Mouse (Mus musculus): Measurements from ENCODE around the gene Scnn1b.
A peak's percentile ranks its signal among the peaks of the same experiment; 100 is the strongest.

Gene Scnn1b

GRCm38 (mm10) chr7:121913944-121914343 is 49.1 kb downstream of the Scnn1b start:
- no peak for DNase-seq (ENCODE audit: low spot score)

GRCm38 (mm10) chr7:121924361-121924760 is 59.5 kb downstream of the Scnn1b start:
- no peak for DNase-seq (ENCODE audit: low spot score)

- DNase-seq (ENCODE audit: low spot score) = no peak
These were observed 63.0 kb downstream of the Scnn1b start for GRCm38 (mm10) chr7:121927882-121928281.

- DNase-seq (ENCODE audit: low spot score) = peak; percentile 27
These were observed 66.4 kb downstream of the Scnn1b start for GRCm38 (mm10) chr7:121931246-121931645.

- DNase-seq (ENCODE audit: low spot score) = no peak
These were observed 68.8 kb downstream of the Scnn1b start for GRCm38 (mm10) chr7:121933675-121934074.

- DNase-seq (ENCODE audit: low spot score) = no peak
These were observed 69.5 kb downstream of the Scnn1b start for GRCm38 (mm10) chr7:121934346-121934745.

GRCm38 (mm10) chr7:121935906-121936794 is 71.3 kb downstream of the Scnn1b start:
- DNase-seq (ENCODE audit: low spot score) = no peak

DNA sequence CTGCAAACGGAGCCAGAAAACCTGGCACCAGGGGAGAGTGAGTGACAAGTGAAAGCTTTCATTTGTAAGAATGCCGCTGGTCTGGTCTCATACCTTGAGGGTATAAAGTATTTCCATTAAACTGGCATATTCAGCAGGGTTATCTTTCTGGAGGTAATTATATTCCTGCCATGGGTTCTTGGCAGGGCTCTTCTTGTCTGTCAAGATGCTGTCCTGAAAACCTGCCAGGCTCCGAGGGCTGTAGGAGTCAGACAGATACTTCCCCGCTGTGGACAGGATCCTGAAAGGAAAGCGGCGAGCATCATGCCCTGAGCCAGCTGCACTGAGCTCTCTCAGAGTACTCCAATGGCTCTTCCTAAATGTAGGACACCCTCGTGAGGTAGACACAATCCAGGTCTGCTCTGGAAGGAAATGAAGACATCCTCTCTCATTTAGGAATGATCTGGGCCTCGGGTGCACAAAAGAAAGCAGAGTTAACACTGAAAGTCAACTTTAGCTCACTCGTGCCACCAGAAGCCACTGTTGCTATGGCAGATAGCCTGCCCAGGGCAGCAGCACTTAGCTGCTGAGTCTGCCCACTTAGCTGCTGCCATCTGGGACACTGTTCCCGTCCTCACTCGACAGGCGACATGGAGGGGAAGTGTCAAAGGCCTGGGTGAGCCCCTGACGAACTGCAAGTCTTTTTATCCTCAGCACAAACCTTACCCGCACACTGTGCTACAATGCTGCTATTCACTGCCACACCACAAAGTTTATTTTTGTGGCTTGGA is 72.2 kb downstream of the Scnn1b start:
- DNase-seq (ENCODE audit: low spot score) = no peak

- peak; percentile 21 for DNase-seq (ENCODE audit: low spot score)
These were observed 73.5 kb downstream of the Scnn1b start for GRCm38 (mm10) chr7:121938124-121938891.

- DNase-seq (ENCODE audit: low spot score) = no peak
These were observed 74.4 kb downstream of the Scnn1b start for GRCm38 (mm10) chr7:121939244-121939643.

DNA sequence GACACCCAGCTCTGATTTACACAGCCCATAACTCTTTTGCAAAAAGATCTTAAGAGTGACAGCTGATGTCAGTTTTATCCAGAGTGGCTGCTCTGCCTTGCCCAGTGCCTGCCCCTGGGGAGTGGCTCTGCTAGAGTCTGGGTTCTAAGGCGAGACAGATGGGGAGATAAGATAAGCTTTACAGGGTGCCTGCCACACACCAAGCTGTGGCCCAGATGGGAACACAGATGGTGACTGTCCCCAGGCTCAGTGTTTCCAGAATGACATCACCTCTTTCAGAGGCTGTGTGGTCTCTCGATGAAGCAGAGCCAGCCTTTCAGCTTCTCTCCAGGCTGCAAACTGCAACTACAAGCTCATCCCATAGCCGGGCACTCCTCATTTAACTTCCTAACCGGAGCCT is 74.9 kb downstream of the Scnn1b start:
- peak; percentile 75 for DNase-seq (ENCODE audit: low spot score)

GRCm38 (mm10) chr7:121941016-121941415 is 76.2 kb downstream of the Scnn1b start:
- DNase-seq (ENCODE audit: low spot score) = no peak

GRCm38 (mm10) chr7:121941640-121942039 is 76.8 kb downstream of the Scnn1b start:
- no peak for DNase-seq (ENCODE audit: low spot score)

- no peak for DNase-seq (ENCODE audit: low spot score)
These were observed 77.5 kb downstream of the Scnn1b start for GRCm38 (mm10) chr7:121942371-121942770.

GRCm38 (mm10) chr7:121946196-121946595 is 81.4 kb downstream of the Scnn1b start:
- DNase-seq (ENCODE audit: low spot score) = no peak

DNA sequence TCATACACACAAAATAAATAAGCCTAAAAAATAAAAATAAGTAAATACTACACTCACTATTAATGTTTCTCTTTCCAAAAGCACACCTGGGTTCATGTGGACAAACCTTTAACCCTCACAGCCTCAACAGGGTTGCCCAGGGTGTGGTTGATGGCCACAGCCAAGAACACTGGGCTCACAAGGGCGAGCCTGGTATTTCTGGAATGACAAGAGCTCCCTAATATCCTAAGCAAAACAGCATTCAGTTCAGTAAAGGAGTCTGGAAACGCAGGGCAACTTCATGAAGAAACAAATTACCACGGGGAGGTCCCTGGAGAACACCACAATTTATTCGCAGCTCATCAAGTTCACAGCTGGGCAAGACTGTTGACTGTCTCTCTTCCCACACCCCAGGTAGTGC is 82.7 kb downstream of the Scnn1b start:
- DNase-seq (ENCODE audit: low spot score) = no peak

- no peak for DNase-seq (ENCODE audit: low spot score)
These were observed 90.2 kb downstream of the Scnn1b start for GRCm38 (mm10) chr7:121954891-121955669.

DNA sequence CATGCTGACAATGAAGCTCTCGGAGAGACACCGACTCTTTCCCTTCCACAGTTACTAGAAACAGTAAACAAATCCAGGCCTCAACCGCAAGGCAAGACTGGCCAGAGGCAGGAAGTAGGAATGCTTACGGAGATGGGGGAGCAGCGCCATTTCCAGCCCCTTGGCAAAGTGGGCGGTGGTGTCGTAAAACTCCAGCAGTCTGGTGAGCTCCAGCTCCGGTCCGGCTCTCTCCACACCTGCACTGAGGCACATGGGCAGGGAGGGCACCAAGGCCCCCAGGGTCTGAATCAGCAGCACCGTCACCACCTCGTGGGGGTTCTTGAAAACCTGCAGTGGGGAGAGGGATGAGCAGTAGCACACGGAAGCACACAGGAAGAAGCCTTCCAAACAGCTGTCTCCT is 91.0 kb downstream of the Scnn1b start:
- DNase-seq (ENCODE audit: low spot score) = no peak

- no peak for DNase-seq (ENCODE audit: low spot score)
These were observed 97.2 kb downstream of the Scnn1b start for GRCm38 (mm10) chr7:121961913-121962570.

GRCm38 (mm10) chr7:121962571-121962959 is 97.7 kb downstream of the Scnn1b start:
- DNase-seq (ENCODE audit: low spot score) = no peak

GRCm38 (mm10) chr7:121963883-121964398 is 99.1 kb downstream of the Scnn1b start:
- DNase-seq (ENCODE audit: low spot score) = peak; percentile 81

All from retina, embryonic 14.5 days (tissue).